Mouse (Mus musculus) megakaryocyte-erythroid progenitor cell, adult 5-6 weeks (primary cell): ENCODE data around the gene Mcee. TPM values are rescaled to one million over a fixed set of nuclear protein-coding genes. Genes with fewer than 3 reads are reported as not detected.

Experiments used
- ATAC-seq: replicated peaks from 2 replicates; pipeline ENCODE4 v1.8.0; 2016; ENCODE audit warnings: mild to moderate bottlenecking, inconsistent platforms; ENCODE audit not compliant: severe bottlenecking, poor library complexity, low FRiP score, low TSS enrichment
- total RNA-seq, 2 experiments: library from RNA; stranded (forward) in 1 of 2; stranded (reverse) in 1 of 2; fragments of 200-1000, 215-1000 nt in 1 of 2; fragments of >200 nt in 1 of 2; fragmentation: Nextera tagmentation in 1 of 2; gene quantifications; 2 replicates each; pipeline ENCODE4 v1.2.3; 2014 to 2017

Gene Mcee
- total RNA-seq (2014; fragmentation: Nextera tagmentation): 45.6 and 49.8 TPM in 2 replicates
- total RNA-seq (2017): 80.3 and 112 TPM in 2 replicates

DNA sequence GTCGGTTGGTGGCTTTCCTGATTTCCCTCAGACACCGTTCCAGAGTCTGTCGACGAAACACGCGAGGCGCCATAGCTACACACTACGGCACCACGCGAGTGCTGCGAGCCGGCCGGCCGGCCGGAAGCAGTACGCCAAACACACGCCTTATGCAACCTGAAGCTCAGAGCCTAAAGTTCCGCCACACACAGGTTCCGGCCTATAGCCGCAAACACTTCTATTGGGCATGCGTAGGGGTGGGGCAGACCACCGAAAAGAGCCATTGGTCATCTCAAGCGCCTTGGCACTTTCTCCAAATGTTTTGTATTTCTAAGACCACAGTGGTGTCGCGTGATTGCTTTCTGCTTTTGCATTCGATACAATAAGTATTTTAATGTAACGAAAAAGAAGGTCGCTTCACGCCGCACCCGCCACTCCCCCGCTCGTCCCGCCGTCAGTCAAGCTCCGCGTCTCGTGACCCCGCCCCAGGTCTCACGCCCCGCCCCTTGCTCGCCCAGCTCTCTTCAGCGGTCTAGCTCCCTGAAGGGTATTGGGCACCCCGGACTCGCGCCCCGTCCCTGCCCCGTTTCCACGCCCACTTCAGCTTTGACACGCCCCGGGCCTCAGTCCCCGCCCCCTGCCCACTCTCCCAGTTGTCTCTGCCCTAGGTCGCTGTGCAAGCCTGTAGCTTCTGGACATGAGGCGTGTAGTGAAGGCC is at the start of gene Mcee, which contains the start of gene Mphosph10:
Gene Mcee (plus strand): TSS at position 486 of the 697 bp plus-strand sequence.
Gene Mphosph10 (minus strand): TSS at position 147 of the 697 bp plus-strand sequence.
- peak; percentile 98 for ATAC-seq

DNA sequence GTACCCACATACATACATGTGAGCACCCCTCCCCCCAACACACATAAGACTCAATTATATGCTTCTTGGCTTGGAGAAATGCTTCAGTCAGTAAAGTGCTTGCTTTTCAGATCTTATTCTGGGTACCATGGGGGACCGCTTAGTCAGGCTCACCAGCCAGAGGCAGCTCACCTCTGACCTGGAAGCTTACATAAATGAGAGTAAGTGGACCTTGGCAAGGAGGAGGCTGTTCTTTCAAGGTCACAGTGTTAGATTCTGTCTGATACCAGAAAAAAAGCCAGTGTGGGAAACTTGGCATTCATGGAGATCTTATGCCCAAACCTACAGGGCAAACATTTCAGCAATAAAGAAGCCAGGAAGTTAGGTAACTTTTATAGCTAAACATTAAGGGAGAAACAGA is 44.6 kb upstream of the Mcee start:
- ATAC-seq: no peak

DNA sequence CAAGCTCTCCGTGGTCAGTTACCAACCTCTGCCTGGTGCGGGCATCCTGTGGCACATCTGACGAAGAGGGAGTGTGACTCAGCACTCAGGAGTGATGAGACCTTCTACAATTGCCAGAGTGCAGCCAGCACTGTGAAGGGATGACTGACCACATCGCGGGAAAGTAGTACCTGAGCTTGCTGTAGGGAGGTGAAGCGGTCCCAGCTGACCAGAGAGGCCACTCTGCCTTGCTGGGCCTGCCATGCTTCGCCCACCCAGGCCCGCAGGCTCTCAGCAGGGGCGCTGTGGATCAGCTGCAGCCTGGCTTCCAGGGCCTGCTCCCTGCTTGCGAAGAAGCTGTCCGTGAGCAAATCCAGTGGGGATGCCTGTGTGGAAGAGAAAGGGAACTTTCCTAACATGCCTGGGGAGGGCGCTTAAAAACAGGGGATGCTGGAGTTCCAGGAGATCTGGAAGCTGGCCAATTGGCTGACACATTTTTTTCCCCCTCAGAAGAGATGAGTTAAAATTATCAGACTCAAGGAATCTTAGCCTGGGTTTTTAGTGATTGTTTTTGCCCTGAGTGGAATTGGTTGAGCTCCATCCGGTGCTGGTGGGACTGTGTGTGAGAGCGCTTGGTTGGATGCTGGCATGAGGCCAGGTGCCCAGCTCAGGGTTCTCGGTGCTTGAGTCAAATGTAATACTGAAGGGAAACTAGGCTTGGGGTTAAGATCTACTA is 43.1 kb upstream of the Mcee start:
- no peak for ATAC-seq

DNA sequence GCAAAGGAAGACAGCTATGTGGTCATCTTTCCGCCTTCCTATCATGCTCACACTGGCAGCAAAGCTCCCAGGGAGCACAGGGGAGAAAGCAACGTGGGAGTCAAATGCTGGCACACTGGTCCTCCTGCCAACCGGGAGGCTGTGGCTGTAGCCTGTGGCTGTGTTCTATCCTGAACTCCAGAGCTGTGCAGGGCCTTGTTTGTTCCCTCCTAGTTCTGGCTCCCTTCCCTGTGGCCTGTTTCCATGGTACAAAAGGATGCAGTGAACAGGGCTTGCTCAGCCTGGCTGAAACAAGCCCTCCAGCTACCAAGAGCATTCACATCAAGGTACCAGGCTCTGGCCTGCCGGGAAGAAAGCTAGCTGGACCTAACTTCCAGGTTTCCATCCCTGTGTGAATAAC is 41.3 kb upstream of the Mcee start:
- no peak for ATAC-seq

DNA sequence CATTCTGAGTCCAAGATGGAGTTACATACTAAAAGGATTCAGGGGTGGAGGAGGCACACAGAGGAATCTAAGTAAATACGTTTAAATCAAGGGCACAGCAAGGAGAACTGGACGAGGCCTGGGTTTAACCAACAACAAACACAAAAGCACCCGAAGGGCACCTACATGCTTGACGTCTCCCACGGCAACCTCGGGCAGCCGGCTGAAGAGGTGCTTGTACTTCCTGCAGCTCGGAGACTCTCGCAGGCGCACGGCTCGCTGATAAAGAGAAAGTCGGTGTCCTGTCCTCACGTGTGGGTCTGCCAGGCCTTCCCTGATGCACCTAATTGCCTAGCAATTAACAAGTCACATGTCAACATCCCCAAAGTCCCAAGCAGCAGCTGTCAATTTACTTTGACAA is 38.2 kb upstream of the Mcee start:
- ATAC-seq: no peak

DNA sequence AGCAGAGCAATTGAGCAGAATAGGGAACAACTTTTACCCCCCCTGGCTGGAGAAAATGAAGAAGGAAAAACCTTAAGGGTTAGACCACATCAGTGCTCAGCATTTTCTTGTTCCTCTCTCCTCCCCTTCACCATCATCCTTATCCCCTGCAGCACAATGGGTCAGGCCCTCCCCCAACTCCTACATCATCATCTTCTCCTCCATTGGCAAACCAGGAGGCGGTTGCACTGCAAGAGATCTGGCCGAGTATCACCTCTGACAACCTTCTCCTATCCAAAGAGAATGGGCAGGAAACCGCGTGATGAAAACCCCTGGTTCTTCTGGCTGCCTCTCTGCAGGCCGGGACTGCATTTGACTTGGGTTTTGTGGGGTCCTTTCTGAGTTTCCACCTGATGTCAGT is 35.7 kb upstream of the Mcee start:
- no peak for ATAC-seq

DNA sequence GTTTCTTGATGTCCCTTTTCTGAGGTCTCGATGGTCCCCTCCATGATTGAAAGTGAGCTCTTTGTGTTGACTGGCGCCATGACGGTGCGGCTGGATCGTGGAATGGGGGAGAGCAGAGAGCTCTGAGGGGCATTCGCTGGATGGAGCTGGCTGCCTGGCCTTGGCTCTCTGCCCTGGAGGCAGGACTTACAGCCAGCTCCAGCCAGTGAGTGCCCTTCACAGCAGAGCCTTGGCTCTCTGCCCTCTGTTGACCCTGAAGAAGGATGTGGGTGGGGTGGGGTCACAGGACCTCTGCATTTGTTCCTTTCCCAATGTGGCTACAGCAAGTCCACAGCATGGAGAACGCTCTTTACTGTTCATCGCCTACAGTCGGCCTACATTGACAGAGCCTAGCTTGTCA is 35.0 kb upstream of the Mcee start:
- no peak for ATAC-seq

DNA sequence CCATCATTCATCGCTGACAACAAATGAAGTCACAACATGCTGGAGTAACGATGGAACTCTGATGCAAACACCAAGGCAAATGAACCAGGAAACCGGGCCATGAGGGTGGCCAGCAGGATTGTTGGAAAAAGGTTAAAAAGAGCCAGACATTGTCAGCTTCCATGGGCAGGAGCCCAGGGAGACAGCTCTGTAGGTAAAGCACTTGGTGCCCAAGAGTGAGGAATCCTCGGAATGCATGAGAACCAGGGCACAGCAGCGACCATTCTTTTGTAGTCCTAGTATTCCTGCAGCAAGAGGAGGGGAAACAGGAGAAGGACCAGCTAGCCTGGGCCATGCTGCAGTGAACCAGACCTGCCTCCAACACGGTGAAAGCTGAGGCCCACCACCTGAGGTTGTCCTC is 33.7 kb upstream of the Mcee start:
- ATAC-seq: no peak

DNA sequence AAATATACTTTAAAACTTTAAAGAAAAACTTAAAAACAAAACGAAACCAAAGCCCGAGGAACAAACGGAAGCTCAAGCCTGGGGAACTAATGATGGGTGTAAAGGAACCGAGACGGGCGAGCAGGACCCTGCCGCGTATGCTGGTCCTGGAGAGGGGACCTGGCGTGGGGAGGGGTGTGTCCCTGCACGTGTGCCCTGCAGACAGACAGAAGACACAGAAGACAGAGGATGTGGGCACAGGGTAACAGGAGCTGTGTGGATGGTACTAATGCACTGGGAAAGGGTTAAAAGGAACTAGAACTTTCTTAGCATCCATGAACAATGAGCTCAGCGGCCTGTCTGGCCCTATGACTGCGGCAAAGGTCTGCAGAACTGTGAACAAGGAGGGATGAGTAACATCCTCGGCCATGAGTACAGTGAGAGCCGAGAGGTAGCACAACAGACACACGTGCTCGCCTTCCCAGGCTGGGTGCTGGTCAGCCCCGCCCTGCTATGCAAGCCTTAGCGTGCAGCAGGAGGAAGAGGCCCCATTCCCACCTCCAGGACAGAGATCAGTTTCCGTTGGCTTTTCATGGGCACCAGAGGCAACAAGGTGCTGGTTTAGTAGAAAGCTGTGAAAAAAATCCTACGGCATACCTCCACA is 32.3 kb upstream of the Mcee start:
- ATAC-seq: no peak

DNA sequence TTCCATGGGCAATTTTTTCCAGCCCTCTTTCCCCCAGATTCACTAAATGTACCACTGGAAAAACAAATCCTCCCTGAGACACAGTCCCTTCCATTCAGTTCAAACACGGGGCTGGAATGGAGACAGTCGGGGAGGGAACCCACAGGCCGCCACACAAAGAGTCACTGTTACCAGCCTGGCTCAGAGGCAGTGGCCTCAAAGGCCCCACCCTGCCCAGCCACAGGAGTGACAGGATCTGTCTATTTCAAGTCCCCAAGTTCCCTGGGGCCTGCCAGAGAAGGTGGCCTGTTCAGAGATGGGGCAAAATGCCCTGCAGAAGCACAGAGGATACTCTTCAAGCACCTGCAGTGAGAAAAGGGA is 31.8 kb upstream of the Mcee start:
- ATAC-seq: no peak

DNA sequence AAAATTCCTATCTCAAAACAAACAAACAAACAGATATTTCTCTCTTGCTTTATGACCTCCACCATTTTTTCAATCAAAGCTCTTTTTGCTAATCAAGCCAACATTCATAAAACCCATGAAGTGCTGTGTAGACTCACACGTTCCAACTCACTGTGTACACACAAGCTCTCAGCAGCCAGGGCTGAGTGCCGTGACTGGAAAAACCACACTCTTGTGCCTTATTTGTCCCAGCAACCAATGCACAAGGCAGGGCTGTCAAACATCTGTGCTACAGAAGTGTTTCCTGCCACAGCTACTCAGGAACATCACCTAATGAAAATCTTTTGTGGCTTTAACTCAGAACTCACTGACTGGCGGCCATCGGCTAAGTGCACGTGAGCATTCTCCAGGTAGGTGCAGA is 26.5 kb upstream of the Mcee start:
- ATAC-seq: no peak

DNA sequence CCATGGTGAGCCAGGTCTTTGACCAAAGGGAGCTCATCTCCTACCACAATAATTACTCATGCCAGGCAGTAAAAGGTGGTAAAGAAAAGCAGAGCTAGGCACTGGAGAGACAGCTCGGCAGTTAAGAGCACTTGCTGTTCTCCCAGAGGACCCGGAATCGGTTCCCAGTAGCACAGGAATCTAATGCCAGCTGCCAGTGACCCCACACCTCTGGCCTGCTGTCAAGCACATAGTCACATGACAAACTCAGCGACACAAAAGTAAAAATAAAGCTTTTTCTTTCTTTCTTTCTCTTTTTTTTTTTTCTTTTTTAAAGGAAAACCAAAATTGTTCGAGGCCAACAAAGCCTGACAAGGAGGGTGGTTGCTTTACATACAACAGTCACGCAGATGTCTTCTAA is 22.6 kb upstream of the Mcee start:
- no peak for ATAC-seq

DNA sequence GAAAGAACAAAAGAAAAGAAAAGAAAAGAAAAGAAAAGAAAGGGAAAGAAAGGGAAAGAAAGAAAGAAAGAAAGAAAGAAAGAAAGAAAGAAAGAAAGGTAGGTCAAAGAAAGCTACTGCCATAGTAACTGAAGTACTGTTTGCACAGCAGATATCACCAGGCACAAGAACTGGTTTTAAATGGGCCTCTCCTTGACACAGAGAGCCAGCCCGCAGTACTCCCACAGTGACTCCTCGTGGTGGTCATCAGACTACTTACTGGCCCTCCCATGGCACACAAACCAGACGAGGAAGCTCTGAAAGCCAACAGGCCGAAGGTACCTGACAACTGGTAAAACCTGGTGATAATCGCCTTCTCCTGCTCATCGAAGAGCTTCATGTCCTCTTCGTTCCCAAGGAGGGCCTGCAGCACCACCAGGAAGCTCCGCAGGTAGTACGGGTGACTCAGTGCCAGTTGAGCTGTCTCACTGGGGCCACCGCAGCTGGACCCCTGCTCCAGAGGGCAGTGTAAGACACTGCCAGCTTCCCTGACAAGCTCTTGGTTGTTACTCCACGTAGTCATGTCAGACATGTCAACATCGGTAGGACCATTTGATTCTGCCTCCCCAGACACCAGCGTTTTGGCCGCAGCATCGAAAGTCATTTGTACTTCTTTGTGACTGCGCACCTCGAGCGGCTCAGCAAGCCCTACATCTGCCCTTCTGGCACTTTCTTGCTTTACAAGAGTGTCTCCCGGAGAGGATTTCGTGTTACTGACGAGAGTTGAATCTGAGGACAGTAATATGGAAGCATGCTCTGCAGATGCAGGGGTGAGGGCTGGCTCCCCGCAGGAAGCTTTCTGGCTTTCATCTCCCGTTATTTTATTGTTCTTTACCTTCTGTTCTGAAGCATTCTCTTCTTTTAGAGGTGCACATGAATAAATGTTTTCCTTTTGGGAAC is 20.2 kb upstream of the Mcee start:
- no peak for ATAC-seq

DNA sequence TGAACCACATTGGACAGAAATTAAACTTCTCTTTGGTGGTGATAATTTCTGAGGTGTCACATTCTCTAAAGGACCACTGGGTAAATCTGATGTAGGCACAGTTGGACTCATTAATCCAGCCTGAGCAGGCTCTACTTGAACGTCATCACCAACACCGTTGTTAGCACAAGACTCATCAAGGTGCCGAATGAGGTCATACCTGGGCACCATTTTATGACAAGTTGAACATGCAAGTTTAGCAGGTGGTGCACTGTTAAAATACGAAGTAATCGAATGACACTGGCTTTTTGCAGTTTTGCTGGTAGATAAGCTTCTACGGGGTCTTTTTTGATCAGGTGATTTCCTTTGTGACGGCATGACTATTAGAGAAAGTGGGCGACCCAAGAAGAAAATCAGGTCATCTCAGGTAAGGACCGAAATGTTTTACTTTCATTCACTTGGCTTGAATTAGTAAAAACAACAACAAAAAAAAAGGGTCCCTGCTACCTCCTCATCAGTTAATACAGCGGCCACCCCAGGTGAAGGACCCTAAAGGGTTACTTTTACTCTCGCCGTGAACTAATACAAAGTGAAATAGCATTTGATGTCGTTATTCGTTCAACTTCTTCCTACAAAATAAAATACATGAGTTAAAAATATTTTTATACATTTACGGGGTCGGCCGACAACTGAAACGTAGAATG is 19.1 kb upstream of the Mcee start:
- ATAC-seq: 0 out of 2 replicates have a peak, but pooled peaks have one; percentile 18

DNA sequence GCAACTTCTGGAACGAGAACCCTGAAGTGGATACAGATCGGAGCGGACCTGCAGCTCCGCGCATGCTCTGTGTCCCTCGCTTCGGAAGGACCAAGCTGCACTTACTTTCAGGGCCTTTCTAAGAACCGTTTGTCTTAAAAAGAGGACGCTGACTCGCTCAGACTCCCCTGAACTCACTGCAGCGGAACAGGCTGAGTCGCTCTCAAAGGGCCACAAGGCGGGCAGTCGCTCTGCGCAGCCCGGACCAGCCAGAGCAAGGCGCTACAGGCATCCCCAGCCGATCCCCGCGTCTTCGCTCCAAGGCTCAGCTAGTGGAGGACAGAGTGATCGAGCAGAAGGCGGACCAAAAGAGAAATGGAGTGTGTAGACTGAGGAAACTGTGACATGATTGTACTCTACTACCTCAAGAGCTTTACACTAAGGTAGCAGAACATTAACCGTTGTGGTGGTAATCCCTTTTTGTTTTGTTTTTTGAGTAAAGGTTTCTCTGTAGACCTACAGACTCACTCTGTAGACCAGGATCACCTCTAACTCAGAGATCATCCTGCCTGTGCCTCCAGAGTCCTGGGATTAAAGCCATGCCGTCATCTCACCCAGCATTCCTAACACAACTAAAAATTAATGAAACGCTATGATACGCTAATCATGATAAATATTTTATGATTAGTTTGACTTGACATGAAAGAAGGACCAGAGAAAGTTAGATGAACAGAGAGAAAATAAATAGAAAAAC is 18.4 kb upstream of the Mcee start, which contains the start of gene Fan1:
Gene Fan1 (minus strand): TSS at position 266 of the 733 bp plus-strand sequence.
- ATAC-seq: peak; percentile 98

DNA sequence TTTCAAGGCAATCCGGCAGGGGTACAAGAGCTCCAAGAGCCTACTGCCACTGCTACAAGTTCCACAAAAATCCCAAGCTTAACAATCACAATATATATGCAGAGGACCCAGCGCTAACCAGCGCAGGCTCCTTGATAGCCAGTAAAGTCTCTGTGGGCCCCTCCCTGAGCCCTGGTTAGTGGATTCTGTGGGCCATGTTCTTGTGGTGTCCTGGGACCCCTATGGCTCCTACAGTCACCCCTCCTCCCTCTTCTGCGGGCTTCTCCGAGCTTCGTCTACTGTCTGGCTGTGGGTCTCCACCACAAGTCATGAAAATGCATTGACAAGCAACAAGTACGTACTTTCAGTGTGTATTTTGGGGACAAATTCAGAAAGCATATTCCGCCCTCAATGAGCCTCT is 928 bp upstream of the Mcee start:
- ATAC-seq: peak; percentile 51

DNA sequence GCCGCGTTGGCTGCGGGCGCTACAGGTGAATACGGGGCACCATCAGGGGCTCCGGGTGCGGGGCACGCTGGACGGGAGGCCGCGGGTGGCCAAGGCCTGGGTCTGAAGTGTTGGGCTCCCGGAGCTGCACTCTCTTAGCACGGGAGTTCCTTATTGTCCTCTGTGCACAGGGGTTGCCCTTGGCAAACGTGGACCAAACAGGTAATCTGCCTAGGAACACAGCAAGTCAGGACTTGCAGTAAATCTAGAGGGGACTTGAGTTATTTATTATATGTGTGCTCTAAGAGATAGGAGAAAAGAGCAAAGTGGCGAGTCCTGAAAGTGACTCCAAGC is 378 bp downstream of the Mcee start:
- ATAC-seq: no peak

DNA sequence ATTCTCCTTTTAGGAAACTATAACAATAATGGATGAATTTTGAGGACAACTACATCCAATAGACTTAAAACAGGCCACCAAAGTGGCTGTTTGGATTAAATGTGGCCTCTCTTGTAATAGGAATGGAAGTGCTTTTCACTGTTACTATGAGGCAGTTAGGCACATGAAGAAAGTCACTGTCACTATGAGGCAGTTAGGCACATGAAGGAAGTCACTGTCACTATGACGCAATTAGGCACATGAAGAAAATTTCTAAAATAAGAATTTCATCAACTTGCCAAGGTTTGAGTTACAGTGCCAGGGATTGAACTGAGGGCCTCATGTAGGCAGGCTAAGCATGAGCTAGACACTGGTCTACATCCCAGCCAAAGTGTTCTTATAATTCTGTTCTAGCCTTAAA is 8.3 kb downstream of the Mcee start:
- ATAC-seq: no peak
